Mouse (Mus musculus) forebrain, embryonic 16.5 days (tissue): Measurements from ENCODE around the gene Ubac2. TPM values are rescaled to one million over a fixed set of nuclear protein-coding genes. Genes with fewer than 3 reads are reported as not detected.

Experiments used
- ATAC-seq: fragments of 200-750 bp; cut with Nextera tagmentation; 2 replicates; pipeline ENCODE4 v1.8.0; 2017; ENCODE audit warnings: mild to moderate bottlenecking, moderate library complexity
- H3K27ac ChIP-seq: fragments of 300-500 bp; sonication (generic); 2 replicates; pipeline ENCODE4 v1.5.1; 2014; ENCODE audit warnings: low read length, control low read depth
- H3K27me3 ChIP-seq: fragments of 300-500 bp; sonication (generic); replicated peaks from 2 replicates; pipeline ENCODE4 v1.6.1; 2014; ENCODE audit warnings: low read length; ENCODE audit not compliant: control insufficient read depth, insufficient read depth
- H3K36me3 ChIP-seq: fragments of 300-500 bp; sonication (generic); 2 replicates; pipeline ENCODE4 v1.6.1; 2014; ENCODE audit not compliant: control insufficient read depth, insufficient read depth
- H3K4me1 ChIP-seq: fragments of 300-500 bp; sonication (generic); replicated peaks from 2 replicates; pipeline ENCODE4 v1.6.1; 2014; ENCODE audit warnings: low read length; ENCODE audit not compliant: control insufficient read depth, insufficient read depth
- H3K4me2 ChIP-seq: fragments of 300-500 bp; sonication (generic); 2 replicates; pipeline ENCODE4 v1.6.1; 2014; ENCODE audit warnings: mild to moderate bottlenecking, low read length, control low read depth
- H3K4me3 ChIP-seq: fragments of 300-500 bp; sonication (generic); replicated peaks from 2 replicates; pipeline ENCODE4 v1.5.1; 2014; ENCODE audit warnings: mild to moderate bottlenecking, low read length, control low read depth
- H3K9ac ChIP-seq: fragments of 300-500 bp; sonication (generic); replicated peaks from 2 replicates; pipeline ENCODE4 v1.6.1; 2014; ENCODE audit warnings: low read depth, low read length, control low read depth
- H3K9me3 ChIP-seq: fragments of 300-500 bp; sonication (generic); 2 replicates; pipeline ENCODE4 v1.6.1; 2016; ENCODE audit warnings: low read length; ENCODE audit not compliant: control insufficient read depth
- WGBS: fragments of 180-500 bp; shearing (Covaris S2); extraction: QIAGEN DNeasy Blood & Tissue Kit; methylation state at CpG from one replicate; pipeline ENCODE4 v1.1.7; 2014; 5-methylcytosine and 5-hydroxymethylcytosine counted together
- polyA plus RNA-seq: library from polyadenylated mRNA; unstranded; fragments of >200 nt; fragmentation: Nextera tagmentation; extraction: Ambion mirVana; gene quantifications from 2 replicates; pipeline ENCODE4 v1.2.1, GENCODE M21; 2015

Gene Ubac2
- polyA plus RNA-seq, 1 experiment from 2014 or later, result 51.0 TPM

- Histone ChIP-seq H3K27ac (no peak overlapping the region), H3K36me3 (no peaks in the 10 kb centered on the region), H3K9ac (no peak overlapping the region), H3K4me1 (no peaks in the 10 kb centered on the region), H3K9me3 (no peaks in the 10 kb centered on the region), H3K27me3 (no peaks in the 10 kb centered on the region), H3K4me3 (no peak overlapping the region), H3K4me2 (no peak overlapping the region)
- ATAC-seq, result no peak
- WGBS, result 94% methylated on average over 1 of the region's 1 CpGs
Measured at GRCm38 (mm10) chr14:121995557-121995870, 117.1 kb downstream of the Ubac2 start.

DNA sequence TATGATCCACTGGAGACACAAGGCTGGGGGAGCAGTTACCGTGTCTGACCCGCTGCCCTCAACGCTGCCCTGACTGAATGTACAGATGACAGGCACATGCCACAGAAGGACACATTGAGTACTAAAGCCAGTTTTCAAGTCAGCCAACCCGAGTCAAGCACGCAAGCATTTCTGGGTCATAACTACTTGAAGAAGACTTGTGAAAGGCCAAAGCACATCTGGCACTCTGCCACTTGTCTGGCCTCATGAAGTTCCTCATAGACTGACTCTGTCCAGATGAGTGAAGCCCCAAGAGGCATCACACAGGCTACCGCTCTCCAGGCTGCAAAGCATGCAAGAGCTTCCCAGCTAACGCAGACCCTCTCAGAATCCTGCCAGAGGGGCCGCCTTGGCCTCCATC lies 118.4 kb downstream of the Ubac2 start:
- no peaks in the 10 kb centered on the region for H3K36me3 ChIP-seq
- ATAC-seq, result no peak

GRCm38 (mm10) chr14:121999455-121999854 lies 121.0 kb downstream of the Ubac2 start:
- Histone ChIP-seq H3K9me3 (no peaks in the 10 kb centered on the region), H3K27ac (no peak overlapping the region), H3K27me3 (no peaks in the 10 kb centered on the region), H3K4me2 (no peak overlapping the region), H3K36me3 (no peaks in the 10 kb centered on the region), H3K4me3 (no peak overlapping the region), H3K4me1 (no peaks in the 10 kb centered on the region), H3K9ac (no peak overlapping the region)
- WGBS, result 50% methylated on average over 8 of the region's 8 CpGs
- no peak for ATAC-seq

More for the DNA sequence above, 118.4 kb downstream of the Ubac2 start:
- H3K9me3 ChIP-seq, result no peaks in the 10 kb centered on the region
- WGBS, result 96% methylated on average over 8 of the region's 8 CpGs
- no peak overlapping the region for H3K9ac ChIP-seq
- no peaks in the 10 kb centered on the region for H3K4me1 ChIP-seq
- no peak overlapping the region for H3K4me2 ChIP-seq
- H3K4me3 ChIP-seq, result no peak overlapping the region
- H3K27ac ChIP-seq, result no peak overlapping the region
- H3K27me3 ChIP-seq, result no peaks in the 10 kb centered on the region

DNA sequence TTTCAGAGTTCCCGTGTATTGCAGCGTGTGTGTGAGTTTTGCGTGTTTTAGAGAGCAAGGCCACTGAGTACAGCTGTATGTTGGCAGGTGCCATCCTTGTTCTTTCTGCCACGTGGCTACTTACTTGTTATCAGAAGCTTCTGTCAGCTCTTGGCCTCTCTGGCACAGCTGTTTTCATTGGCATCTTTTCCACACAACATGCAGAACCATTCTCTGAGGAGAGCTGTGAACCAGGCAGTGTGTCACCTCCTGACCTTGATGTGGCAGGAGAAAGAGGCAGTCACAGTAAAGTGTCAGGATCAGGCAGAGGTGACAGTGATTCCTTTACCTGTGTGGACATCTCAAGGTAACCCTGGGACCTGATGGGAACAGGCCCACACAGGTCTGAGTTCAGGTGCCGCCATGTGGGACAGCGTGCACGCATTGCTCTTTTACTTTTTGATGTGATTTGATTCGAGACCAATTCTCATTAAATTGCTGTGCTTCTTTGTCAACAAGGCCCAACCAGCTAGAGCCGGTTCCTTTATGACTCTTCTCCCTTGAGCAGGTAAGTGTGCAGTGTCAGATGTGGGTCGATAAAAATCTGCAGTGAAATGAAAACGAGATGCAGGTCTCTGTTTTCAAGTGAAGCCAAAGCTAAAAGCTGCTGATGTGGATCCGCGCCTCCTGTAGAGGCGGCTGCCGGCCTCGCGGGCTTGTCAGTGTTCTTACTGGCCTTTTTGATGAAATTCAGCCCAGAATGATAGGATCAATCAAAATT lies 122.1 kb downstream of the Ubac2 start:
- Histone ChIP-seq H3K4me1 (no peaks in the 10 kb centered on the region), H3K27ac (no peak overlapping the region), H3K4me3 (no peak overlapping the region), H3K4me2 (no peak overlapping the region), H3K36me3 (no peaks in the 10 kb centered on the region), H3K9me3 (no peaks in the 10 kb centered on the region), H3K9ac (no peak overlapping the region), H3K27me3 (no peaks in the 10 kb centered on the region)
- ATAC-seq, result no peak
- 91% methylated on average over 17 of the region's 17 CpGs for WGBS

- H3K27ac ChIP-seq, result no peak overlapping the region
- no peaks in the 10 kb centered on the region for H3K27me3 ChIP-seq
- H3K36me3 ChIP-seq, result no peaks in the 10 kb centered on the region
- no peaks in the 10 kb centered on the region for H3K9me3 ChIP-seq
- H3K4me3 ChIP-seq, result no peak overlapping the region
- H3K4me2 ChIP-seq, result no peak overlapping the region
- ATAC-seq, result no peak
- no peak overlapping the region for H3K9ac ChIP-seq
- 88% methylated on average over 7 of the region's 7 CpGs for WGBS
- H3K4me1 ChIP-seq, result no peaks in the 10 kb centered on the region
Measured at GRCm38 (mm10) chr14:122002224-122002623, 123.8 kb downstream of the Ubac2 start.

- Histone ChIP-seq H3K9ac (no peak overlapping the region), H3K4me1 (no peaks in the 10 kb centered on the region), H3K36me3 (no peaks in the 10 kb centered on the region), H3K9me3 (no peaks in the 10 kb centered on the region), H3K27me3 (no peaks in the 10 kb centered on the region), H3K27ac (no peak overlapping the region), H3K4me3 (no peak overlapping the region), H3K4me2 (no peak overlapping the region)
- ATAC-seq, result no peak
Measured at GRCm38 (mm10) chr14:122003812-122004211, 125.4 kb downstream of the Ubac2 start.

DNA sequence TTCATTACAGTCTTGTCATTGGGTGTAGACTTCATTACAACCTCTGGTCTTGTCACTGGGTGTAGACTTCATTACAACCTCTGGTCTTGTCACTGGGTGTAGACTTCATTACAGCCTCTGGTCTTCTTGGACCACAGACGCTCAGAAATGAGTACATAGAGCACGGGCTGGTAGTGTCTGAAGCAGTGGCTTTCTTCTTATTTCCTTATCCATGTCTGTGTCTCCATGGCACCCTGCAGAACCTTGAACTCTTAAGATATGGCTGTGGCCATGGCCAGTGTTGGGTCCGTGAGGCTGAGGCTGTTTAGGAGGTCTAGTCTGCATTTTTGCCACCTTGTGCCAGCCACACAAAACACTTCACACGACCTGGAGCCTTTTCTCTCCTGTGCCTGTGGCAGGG lies 129.8 kb downstream of the Ubac2 start:
- WGBS, result 91% methylated on average over 4 of the region's 4 CpGs
- ATAC-seq, result no peak
- H3K27ac ChIP-seq, result no peak overlapping the region
- H3K4me3 ChIP-seq, result no peak overlapping the region
- no peak overlapping the region for H3K9ac ChIP-seq
- H3K4me2 ChIP-seq, result no peak overlapping the region
- no peaks in the 10 kb centered on the region for H3K9me3 ChIP-seq
- H3K36me3 ChIP-seq, result peaks cover 2% of the 10 kb centered on the region; the same call in 1 of the 2 replicates
- no peaks in the 10 kb centered on the region for H3K27me3 ChIP-seq
- no peaks in the 10 kb centered on the region for H3K4me1 ChIP-seq

DNA sequence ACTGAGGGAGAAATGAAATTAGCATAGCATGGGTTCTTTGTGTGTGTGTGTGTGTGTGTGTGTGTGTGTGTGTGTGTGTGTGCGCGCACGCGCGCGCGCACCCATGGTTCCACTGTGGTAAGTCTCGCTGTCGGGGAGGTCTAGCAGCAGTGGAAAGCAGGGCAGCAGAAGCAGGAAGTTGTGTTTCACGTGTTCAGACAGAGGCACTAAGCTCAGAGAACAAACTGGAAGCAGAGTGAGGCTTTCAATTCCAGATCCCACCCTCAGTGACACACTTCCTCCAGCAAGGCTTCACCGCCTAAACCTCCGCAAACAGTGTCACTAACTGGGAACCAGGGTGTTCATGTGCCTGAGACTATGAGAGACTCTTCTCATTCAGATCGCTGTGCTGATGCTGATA lies 131.1 kb downstream of the Ubac2 start:
- no peaks in the 10 kb centered on the region for H3K27me3 ChIP-seq
- H3K9ac ChIP-seq, result no peak overlapping the region
- no peak for ATAC-seq
- WGBS, result 92% methylated on average over 13 of the region's 13 CpGs
- no peaks in the 10 kb centered on the region for H3K4me1 ChIP-seq
- peaks cover 2% of the 10 kb centered on the region; the same call in 1 of the 2 replicates for H3K36me3 ChIP-seq
- no peak overlapping the region for H3K4me2 ChIP-seq
- H3K9me3 ChIP-seq, result no peaks in the 10 kb centered on the region
- H3K4me3 ChIP-seq, result no peak overlapping the region
- H3K27ac ChIP-seq, result no peak overlapping the region

DNA sequence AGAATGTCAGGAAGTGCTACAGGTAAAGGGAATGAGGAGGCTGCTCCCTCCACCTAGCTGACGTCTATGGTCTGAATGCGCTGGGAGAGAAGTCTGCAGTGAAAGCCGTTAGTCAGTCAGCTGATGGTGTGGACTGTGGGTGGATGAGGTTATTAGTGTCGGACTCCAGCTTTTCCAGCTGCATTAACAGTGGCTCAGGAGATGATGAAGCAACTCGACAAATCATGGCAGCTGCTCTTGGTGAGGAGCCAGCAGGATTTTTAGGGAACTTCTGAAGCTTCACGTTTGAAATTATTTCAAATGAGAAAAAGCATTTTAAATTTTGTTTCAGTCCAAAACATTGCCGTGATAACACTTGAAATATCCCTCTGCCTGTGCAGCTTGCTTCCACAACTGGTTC lies 131.9 kb downstream of the Ubac2 start:
- no peak overlapping the region for H3K4me2 ChIP-seq
- peaks cover 2% of the 10 kb centered on the region; the same call in 1 of the 2 replicates for H3K36me3 ChIP-seq
- no peak overlapping the region for H3K27ac ChIP-seq
- H3K4me1 ChIP-seq, result no peaks in the 10 kb centered on the region
- H3K27me3 ChIP-seq, result no peaks in the 10 kb centered on the region
- WGBS, result 79% methylated on average over 7 of the region's 7 CpGs
- no peak for ATAC-seq
- H3K9me3 ChIP-seq, result no peaks in the 10 kb centered on the region
- no peak overlapping the region for H3K4me3 ChIP-seq
- no peak overlapping the region for H3K9ac ChIP-seq

GRCm38 (mm10) chr14:122011768-122012167 lies 133.3 kb downstream of the Ubac2 start:
- no peak for ATAC-seq

More at GRCm38 (mm10) chr14:122011768-122012167, 133.3 kb downstream of the Ubac2 start:
- no peaks in the 10 kb centered on the region for H3K9me3 ChIP-seq
- H3K27me3 ChIP-seq, result no peaks in the 10 kb centered on the region
- whole genome bisulfite sequencing, result 95% methylated on average over 8 of the region's 8 CpGs
- no peak overlapping the region for H3K4me2 ChIP-seq
- no peak overlapping the region for H3K4me3 ChIP-seq
- no peaks in the 10 kb centered on the region for H3K4me1 ChIP-seq
- no peak overlapping the region for H3K9ac ChIP-seq
- H3K36me3 ChIP-seq, result peaks cover 2% of the 10 kb centered on the region; the same call in 1 of the 2 replicates
- H3K27ac ChIP-seq, result no peak overlapping the region
